Mouse (Mus musculus) MEL (cell line): ENCODE results near the gene Hepacam2. TPM values are rescaled to one million over a fixed set of nuclear protein-coding genes. Genes with fewer than 3 reads are reported as not detected.

ENCODE experiments used
- DNase-seq: peaks from one replicate; pipeline ENCODE4 v3.0.0; 2011; ENCODE audit warnings: low read depth, low spot score
- H3K27ac ChIP-seq: 2 replicates; pipeline ENCODE4 v1.5.1; 2012; ENCODE audit warnings: low read depth, mild to moderate bottlenecking, control low read depth, low read length, moderate library complexity; ENCODE audit not compliant: control insufficient read depth
- H3K27me3 ChIP-seq, 2 experiments: fragments of 150-350 bp in 1 of 2; sonication (generic) in 1 of 2; 2 replicates each; pipeline ENCODE4 v1.6.1; 2012; ENCODE audit warnings: low read length in 2 of 2, mild to moderate bottlenecking in 2 of 2, improper control_type of control experiment in 1 of 2, moderate library complexity in 1 of 2; ENCODE audit not compliant: insufficient read depth in 2 of 2, control insufficient read depth in 1 of 2
- H3K36me3 ChIP-seq, 2 experiments: 2 replicates each; pipeline ENCODE4 v1.6.1; 2012 to 2014; ENCODE audit warnings: low read length in 2 of 2, improper control_type of control experiment in 1 of 2, inconsistent platforms in 1 of 2, mild to moderate bottlenecking in 1 of 2; ENCODE audit not compliant: insufficient read depth in 2 of 2, control insufficient read depth in 1 of 2
- H3K4me1 ChIP-seq, 2 experiments: fragments of 150-350 bp in 1 of 2; sonication (generic) in 1 of 2; 2 replicates each; pipeline ENCODE4 v1.6.1; 2012; ENCODE audit warnings: low read length in 2 of 2, improper control_type of control experiment in 1 of 2, mild to moderate bottlenecking in 1 of 2; ENCODE audit not compliant: insufficient read depth in 2 of 2, control insufficient read depth in 1 of 2
- H3K4me3 ChIP-seq, 2 experiments: fragments of 150-350 bp in 1 of 2; sonication (generic) in 1 of 2; 2 replicates each; pipeline ENCODE4 v1.5.1; 2012; ENCODE audit warnings: low read depth in 2 of 2, low read length in 2 of 2, mild to moderate bottlenecking in 2 of 2, moderate library complexity in 2 of 2, control low read depth in 1 of 2, improper control_type of control experiment in 1 of 2; ENCODE audit not compliant: control insufficient read depth in 1 of 2, insufficient read depth in 1 of 2
- H3K79me2 ChIP-seq: 2 replicates; pipeline ENCODE4 v1.6.1; 2012; ENCODE audit warnings: mild to moderate bottlenecking, low read length, moderate library complexity; ENCODE audit not compliant: control insufficient read depth, poor library complexity, insufficient read depth
- H3K9ac ChIP-seq: 2 replicates; pipeline ENCODE4 v1.6.1; 2012; ENCODE audit warnings: low read depth, mild to moderate bottlenecking, control low read depth, low read length, moderate library complexity; ENCODE audit not compliant: control insufficient read depth, poor library complexity, severe bottlenecking
- H3K9me3 ChIP-seq: fragments of 150-350 bp; sonication (generic); replicated peaks from 2 replicates; pipeline ENCODE4 v1.6.1; 2012; ENCODE audit warnings: mild to moderate bottlenecking, low read length, improper control_type of control experiment, moderate library complexity; ENCODE audit not compliant: insufficient read depth
- BHLHE40 ChIP-seq: IDR thresholded peaks from 2 replicates; pipeline ENCODE4 v1.6.1; 2012; ENCODE audit warnings: low read depth, mild to moderate bottlenecking, inconsistent platforms, low read length, improper control_type of control experiment, borderline replicate concordance
- CHD2 ChIP-seq: IDR thresholded peaks from 2 replicates; pipeline ENCODE4 v1.6.1; 2011; ENCODE audit warnings: low read length, improper control_type of control experiment
- CTCF ChIP-seq, 3 experiments: IDR thresholded peaks in 2 of 3; conservative IDR thresholded peaks in 1 of 3; 2 replicates each; pipeline ENCODE4 v1.5.1; 2011 to 2012; ENCODE audit warnings: low read length in 3 of 3, low read depth in 2 of 3, mild to moderate bottlenecking in 2 of 3, improper control_type of control experiment in 1 of 3, inconsistent platforms in 1 of 3, mixed read lengths in 1 of 3, moderate library complexity in 1 of 3; ENCODE audit not compliant: control insufficient read depth in 1 of 3, insufficient read depth in 1 of 3, poor library complexity in 1 of 3, severe bottlenecking in 1 of 3
- E2F4 ChIP-seq: IDR thresholded peaks from 2 replicates; pipeline ENCODE4 v1.6.1; 2011; ENCODE audit warnings: low read depth, low read length, improper control_type of control experiment, borderline replicate concordance
- ELF1 ChIP-seq: IDR thresholded peaks from 2 replicates; pipeline ENCODE4 v1.6.1; 2014; ENCODE audit warnings: low read depth, mild to moderate bottlenecking, inconsistent platforms, low read length, improper control_type of control experiment, moderate library complexity
- EP300 ChIP-seq, 2 experiments: IDR thresholded peaks; 2 replicates each; pipeline ENCODE4 v1.6.1; 2011; ENCODE audit warnings: improper control_type of control experiment in 2 of 2, low read length in 2 of 2, low read depth in 1 of 2, mild to moderate bottlenecking in 1 of 2
- ETS1 ChIP-seq: IDR thresholded peaks from 2 replicates; pipeline ENCODE4 v1.6.1; 2012; ENCODE audit warnings: low read depth, mild to moderate bottlenecking, inconsistent platforms, low read length, improper control_type of control experiment, moderate library complexity
- GABPA ChIP-seq: IDR thresholded peaks from 2 replicates; pipeline ENCODE4 v1.6.1; 2012; ENCODE audit warnings: low read depth, mild to moderate bottlenecking, inconsistent platforms, low read length, improper control_type of control experiment, moderate library complexity
- GATA1 ChIP-seq: IDR thresholded peaks from 2 replicates; pipeline ENCODE4 v1.6.1; 2011; ENCODE audit warnings: low read depth, low read length, improper control_type of control experiment
- JUND ChIP-seq: IDR thresholded peaks from 2 replicates; pipeline ENCODE4 v1.6.1; 2011; ENCODE audit warnings: low read depth, mild to moderate bottlenecking, improper control_type of control experiment, low read length
- KAT2A ChIP-seq: conservative IDR thresholded peaks from 2 replicates; pipeline ENCODE4 v1.6.1; 2012; ENCODE audit warnings: low read depth, low read length, improper control_type of control experiment, inconsistent platforms
- MAFK ChIP-seq: IDR thresholded peaks from 2 replicates; pipeline ENCODE4 v1.6.1; 2011; ENCODE audit warnings: low read depth, mild to moderate bottlenecking, low read length, improper control_type of control experiment, borderline replicate concordance
- MAX ChIP-seq: IDR thresholded peaks from 2 replicates; pipeline ENCODE4 v1.6.1; 2011; ENCODE audit warnings: low read length, improper control_type of control experiment
- MAZ ChIP-seq: IDR thresholded peaks from 2 replicates; pipeline ENCODE4 v1.6.1; 2012; ENCODE audit warnings: low read depth, mild to moderate bottlenecking, inconsistent platforms, low read length, improper control_type of control experiment
- MEF2A ChIP-seq: IDR thresholded peaks from 2 replicates; pipeline ENCODE4 v1.6.1; 2014; ENCODE audit warnings: low read depth, mild to moderate bottlenecking, inconsistent platforms, low read length, improper control_type of control experiment; ENCODE audit not compliant: poor library complexity, insufficient replicate concordance, severe bottlenecking; ENCODE audit errors: extremely low read depth
- MXI1 ChIP-seq: IDR thresholded peaks from 2 replicates; pipeline ENCODE4 v1.6.1; 2011; ENCODE audit warnings: mild to moderate bottlenecking, low read depth, low read length, improper control_type of control experiment
- MYB ChIP-seq: IDR thresholded peaks from 2 replicates; pipeline ENCODE4 v1.6.1; 2011; ENCODE audit warnings: mild to moderate bottlenecking, low read depth, low read length, improper control_type of control experiment
- MYC ChIP-seq: IDR thresholded peaks from 2 replicates; pipeline ENCODE4 v1.6.1; 2011; ENCODE audit warnings: low read depth, mild to moderate bottlenecking, low read length, improper control_type of control experiment, moderate library complexity
- NELFE ChIP-seq: IDR thresholded peaks from 2 replicates; pipeline ENCODE4 v1.6.1; 2011; ENCODE audit warnings: low read depth, low read length, improper control_type of control experiment
- POLR2A ChIP-seq, 2 experiments: IDR thresholded peaks; 2 replicates each; pipeline ENCODE4 v1.6.1; 2011 to 2012; ENCODE audit warnings: low read length in 2 of 2, mild to moderate bottlenecking in 2 of 2, control low read depth in 1 of 2, improper control_type of control experiment in 1 of 2, low read depth in 1 of 2, moderate library complexity in 1 of 2; ENCODE audit not compliant: control insufficient read depth in 1 of 2, insufficient read depth in 1 of 2, poor library complexity in 1 of 2
- POLR2AphosphoS2 ChIP-seq: IDR thresholded peaks from 2 replicates; pipeline ENCODE4 v1.6.1; 2011; ENCODE audit warnings: low read length, improper control_type of control experiment
- POLR2AphosphoS5 ChIP-seq: IDR thresholded peaks from 2 replicates; pipeline ENCODE4 v1.6.1; 2012; ENCODE audit warnings: low read depth, borderline replicate concordance, mild to moderate bottlenecking, inconsistent platforms, low read length, moderate library complexity, mixed read lengths
- RAD21 ChIP-seq: IDR thresholded peaks from 2 replicates; pipeline ENCODE4 v1.6.1; 2011; ENCODE audit warnings: mild to moderate bottlenecking, low read depth, low read length, improper control_type of control experiment
- RCOR1 ChIP-seq: IDR thresholded peaks from 2 replicates; pipeline ENCODE4 v1.6.1; 2012; ENCODE audit warnings: low read depth, mild to moderate bottlenecking, inconsistent platforms, low read length, improper control_type of control experiment
- SIN3A ChIP-seq: IDR thresholded peaks from 2 replicates; pipeline ENCODE4 v1.6.1; 2012; ENCODE audit warnings: low read length, improper control_type of control experiment, inconsistent platforms
- SMC3 ChIP-seq: IDR thresholded peaks from 2 replicates; pipeline ENCODE4 v1.6.1; 2011; ENCODE audit warnings: low read depth, low read length, improper control_type of control experiment
- TAL1 ChIP-seq: IDR thresholded peaks from 2 replicates; pipeline ENCODE4 v1.6.1; 2012; ENCODE audit warnings: mild to moderate bottlenecking, inconsistent platforms, low read length, moderate library complexity, mixed read lengths
- TBP ChIP-seq: IDR thresholded peaks from 2 replicates; pipeline ENCODE4 v1.8.0; 2011; ENCODE audit warnings: low read depth, low read length, improper control_type of control experiment
- TCF12 ChIP-seq: IDR thresholded peaks from 2 replicates; pipeline ENCODE4 v1.6.1; 2014; ENCODE audit warnings: low read depth, mild to moderate bottlenecking, inconsistent platforms, low read length, improper control_type of control experiment, moderate library complexity
- UBTF ChIP-seq: IDR thresholded peaks from 2 replicates; pipeline ENCODE4 v1.6.1; 2012; ENCODE audit warnings: low read depth, mild to moderate bottlenecking, inconsistent platforms, low read length, improper control_type of control experiment, moderate library complexity, borderline replicate concordance; ENCODE audit not compliant: insufficient read depth
- USF1 ChIP-seq: IDR thresholded peaks from 2 replicates; pipeline ENCODE4 v1.6.1; 2014; ENCODE audit warnings: low read depth, mild to moderate bottlenecking, inconsistent platforms, low read length, improper control_type of control experiment, moderate library complexity
- USF2 ChIP-seq, 2 experiments: IDR thresholded peaks; 2 replicates each; pipeline ENCODE4 v1.6.1; 2011 to 2012; ENCODE audit warnings: improper control_type of control experiment in 2 of 2, low read length in 2 of 2, borderline replicate concordance in 1 of 2, inconsistent platforms in 1 of 2, low read depth in 1 of 2, mild to moderate bottlenecking in 1 of 2; ENCODE audit not compliant: insufficient read depth in 1 of 2
- ZC3H11A ChIP-seq: IDR thresholded peaks from 2 replicates; pipeline ENCODE4 v1.6.1; 2012; ENCODE audit warnings: low read depth, mild to moderate bottlenecking, inconsistent platforms, low read length, improper control_type of control experiment
- ZKSCAN1 ChIP-seq: IDR thresholded peaks from 2 replicates; pipeline ENCODE4 v1.6.1; 2012; ENCODE audit warnings: low read depth, mild to moderate bottlenecking, inconsistent platforms, low read length, improper control_type of control experiment, moderate library complexity
- ZMIZ1 ChIP-seq: IDR thresholded peaks from 2 replicates; pipeline ENCODE4 v1.6.1; 2012; ENCODE audit warnings: low read depth, mild to moderate bottlenecking, inconsistent platforms, low read length, improper control_type of control experiment, moderate library complexity
- polyA plus RNA-seq, 2 experiments: library from polyadenylated mRNA; stranded (reverse) in 1 of 2; unstranded in 1 of 2; fragments of >175 nt in 1 of 2; fragments of >200 nt in 1 of 2; gene quantifications; 2 replicates each; pipeline versions ENCODE4 v1.2.1 to v1.2.4; 2012; ENCODE audit warnings: low replicate concordance in 2 of 2, low read depth in 1 of 2; ENCODE audit not compliant: insufficient read length in 2 of 2, insufficient read depth in 1 of 2, missing spikeins in 1 of 2
- total RNA-seq: library from RNA; depleted of rRNA; stranded (reverse); fragments of 300-350 nt; gene quantifications from 2 replicates; pipeline ENCODE4 v1.2.3, GENCODE M21; 2012; rRNA removed

Gene Hepacam2
- total RNA-seq (not detected in 2 replicates), polyA plus RNA-seq (under 1 TPM in 1 of 2 experiments, not detected in 1; 0.11 TPM)

GRCm38 (mm10) chr6:3498162-3498848, at the start of gene Hepacam2, which contains the start of gene Vps50:
Gene Hepacam2 (minus strand): TSS chr6:3498298.
Gene Vps50 (plus strand): TSS chr6:3498382.
- H3K4me1 ChIP-seq = peaks cover 0 to 2% of the 10 kb centered on the region in 2 experiments; a peak in 2 of 4 replicates
- peaks cover 0 to 12% of the 10 kb centered on the region in 2 experiments; a peak in 2 of 4 replicates for H3K36me3 ChIP-seq
- peak within 1 kb of the TSS; percentile 78 for H3K9ac ChIP-seq
- H3K27ac ChIP-seq = no peak within 1 kb of the TSS
- peaks cover 25% of the 10 kb centered on the region for H3K79me2 ChIP-seq
- no peaks in the 10 kb centered on the region; a peak in 1 of 4 replicates for H3K27me3 ChIP-seq
- DNase-seq = peak; percentile 92
- no peaks in the 10 kb centered on the region for H3K9me3 ChIP-seq
- peak within 1 kb of the TSS; percentile 73 to 88 for H3K4me3 ChIP-seq
- TF ChIP-seq POLR2AphosphoS5 = no peak
- no peak for TF ChIP-seq UBTF
- peak; percentile 12; the same call in 1 of the 2 replicates for TF ChIP-seq CHD2
- TF ChIP-seq TCF12 = peak; percentile 58; the same call in 1 of the 2 replicates
- no peak for TF ChIP-seq TAL1
- TF ChIP-seq MYB = no peak
- peak; percentile 95 for TF ChIP-seq MYC
- TF ChIP-seq ETS1 = peak; percentile 40; the same call in 1 of the 2 replicates
- peak; percentile 78; the same call in 1 of the 2 replicates for TF ChIP-seq TBP
- TF ChIP-seq ZMIZ1 = no peak
- no peak for TF ChIP-seq RCOR1
- TF ChIP-seq USF2 (IDR thresholded peaks at IDR 0.05; ENCODE audit: borderline replicate concordance in 1 of 2, insufficient read depth in 1 of 2, low read depth in 1 of 2, low read length in 2 of 2) = peak; percentile 82 to 96; a peak in 3 of 4 replicates
- TF ChIP-seq ZKSCAN1 = no peak
- peak; percentile 95 for TF ChIP-seq KAT2A
- no peak for TF ChIP-seq GABPA
- TF ChIP-seq POLR2A (IDR thresholded peaks at IDR 0.05; ENCODE audit: control insufficient read depth in 1 of 2, insufficient read depth in 1 of 2, low read depth in 1 of 2, low read length in 2 of 2, poor library complexity in 1 of 2) = peak; percentile 40 to 74; a peak in 3 of 4 replicates
- TF ChIP-seq MEF2A = 0 out of 2 replicates have a peak, but pooled peaks have one; percentile 4
- peak; percentile 71 for TF ChIP-seq NELFE
- TF ChIP-seq SIN3A = peak; percentile 97
- no peak for TF ChIP-seq MAZ
- TF ChIP-seq GATA1 = no peak
- peak; percentile 65; the same call in 1 of the 2 replicates for TF ChIP-seq POLR2AphosphoS2
- peak; percentile 96 for TF ChIP-seq MXI1
- TF ChIP-seq SMC3 = no peak
- no peak for TF ChIP-seq ZC3H11A
- peak; percentile 57; the same call in 1 of the 2 replicates for TF ChIP-seq JUND
- TF ChIP-seq EP300 (IDR thresholded peaks at IDR 0.05; ENCODE audit: low read depth in 1 of 2, low read length in 2 of 2) = no peak
- peak; percentile 97 for TF ChIP-seq MAX
- peak; percentile 66; the same call in 1 of the 2 replicates for TF ChIP-seq E2F4
- no peak for TF ChIP-seq MAFK
- no peak for TF ChIP-seq BHLHE40
- TF ChIP-seq USF1 = peak; percentile 99
- TF ChIP-seq ELF1 = peak; percentile 61; the same call in 1 of the 2 replicates
- TF ChIP-seq RAD21 = no peak
- no peak for TF ChIP-seq CTCF (IDR thresholded peaks at IDR 0.05 in 2 of 3, conservative IDR thresholded peaks at IDR 0.05 in 1 of 3; ENCODE audit: control insufficient read depth in 1 of 3, insufficient read depth in 1 of 3, low read depth in 2 of 3, low read length in 3 of 3, poor library complexity in 1 of 3, severe bottlenecking in 1 of 3)
